Mouse (Mus musculus) heart, adult 18-20 months (tissue): ENCODE measurements around the gene Sult4a1. TPM values are rescaled to one million over a fixed set of nuclear protein-coding genes. Genes with fewer than 3 reads are reported as not detected.
"Not testable (repeated sequence)": the region's sequence is repeated elsewhere in the genome, so short reads cannot be mapped to it uniquely, and the experiment has no call there.

Experiments used
- DNase-seq, 2 experiments: peaks; one replicate each; pipeline ENCODE4 v3.0.0; 2021 to 2022; ENCODE audit warnings: mixed read lengths in 1 of 2
- total RNA-seq, 2 experiments: library from RNA; stranded (reverse); gene quantifications; 2 replicates each; pipeline ENCODE4 v1.2.3; 2021

The Sult4a1 gene
- total RNA-seq, 2 experiments from 2014 or later = 0.10 TPM; not detected in 1

- not testable (repeated sequence) for DNase-seq
Observed at GRCm38 (mm10) chr15:84097536-84097935, 8.0 kb downstream of the Sult4a1 start.

- peak; percentile 26 to 38 for DNase-seq
Observed at GRCm38 (mm10) chr15:84096051-84096450, 9.5 kb downstream of the Sult4a1 start.

- DNase-seq = no peak
Observed at GRCm38 (mm10) chr15:84094921-84095320, 10.6 kb downstream of the Sult4a1 start.

- DNase-seq = no peak
Observed at GRCm38 (mm10) chr15:84086775-84087174, 18.8 kb downstream of the Sult4a1 start.

- no peak for DNase-seq
Observed at GRCm38 (mm10) chr15:84086364-84086763, 19.2 kb downstream of the Sult4a1 start.

GRCm38 (mm10) chr15:84080069-84080468 is 25.5 kb downstream of the Sult4a1 start:
- no peak for DNase-seq

GRCm38 (mm10) chr15:84079519-84079918 is 26.0 kb downstream of the Sult4a1 start:
- DNase-seq = no peak

GRCm38 (mm10) chr15:84078667-84079066 is 26.9 kb downstream of the Sult4a1 start:
- DNase-seq = no peak

GRCm38 (mm10) chr15:84077151-84077550 is 28.4 kb downstream of the Sult4a1 start:
- no peak for DNase-seq

- no peak for DNase-seq
Observed at GRCm38 (mm10) chr15:84074705-84075185, 30.8 kb downstream of the Sult4a1 start.

GRCm38 (mm10) chr15:84073911-84074704 is 31.4 kb downstream of the Sult4a1 start:
- DNase-seq = peak; percentile 24 to 81

- DNase-seq = no peak
Observed at GRCm38 (mm10) chr15:84073058-84073457, 32.5 kb downstream of the Sult4a1 start.

- peak; percentile 29 to 68 for DNase-seq
Observed at GRCm38 (mm10) chr15:84072226-84072625, 33.3 kb downstream of the Sult4a1 start.

GRCm38 (mm10) chr15:84070116-84070676 is 35.4 kb downstream of the Sult4a1 start:
- no peak for DNase-seq

GRCm38 (mm10) chr15:84069455-84070050 is 36.0 kb downstream of the Sult4a1 start:
- DNase-seq = no peak

GRCm38 (mm10) chr15:84065701-84066100 is 39.9 kb downstream of the Sult4a1 start:
- DNase-seq = no peak

- no peak for DNase-seq
Observed at GRCm38 (mm10) chr15:84065140-84065539, 40.4 kb downstream of the Sult4a1 start, which contains the start of gene Efcab6. Gene Efcab6 (minus strand): TSS chr15:84065379.

- DNase-seq = no peak
Observed at GRCm38 (mm10) chr15:84058841-84059240, 46.7 kb downstream of the Sult4a1 start.

- DNase-seq = no peak
Observed at GRCm38 (mm10) chr15:84056083-84056482, 49.5 kb downstream of the Sult4a1 start.

- peak; percentile 70 to 91 for DNase-seq
Observed at GRCm38 (mm10) chr15:84053859-84054258, 51.7 kb downstream of the Sult4a1 start.

- DNase-seq = no peak
Observed at GRCm38 (mm10) chr15:84053240-84053639, 52.3 kb downstream of the Sult4a1 start.

GRCm38 (mm10) chr15:84052390-84052789 is 53.2 kb downstream of the Sult4a1 start:
- DNase-seq = no peak

- DNase-seq = no peak
Observed at GRCm38 (mm10) chr15:84049570-84049969, 56.0 kb downstream of the Sult4a1 start.
